Mouse (Mus musculus): Measurements from ENCODE around the gene Dcun1d5.
A peak's percentile ranks its signal among the peaks of the same experiment; 100 is the strongest.
"Not testable (repeated sequence)": the region's sequence is repeated elsewhere in the genome, so short reads cannot be mapped to it uniquely, and the experiment has no call there.

The Dcun1d5 gene

GRCm38 (mm10) chr9:7184172-7184896 is at the start of gene Dcun1d5, which contains the start of gene Dync2h1:
TSS of gene Dcun1d5 (plus strand) at chr9:7184520.
TSS of gene Dync2h1 (minus strand) at chr9:7184446.
- peak; percentile 88 to 90 for DNase-seq (ENCODE audit: low spot score in 2 of 2)

- DNase-seq (ENCODE audit: low spot score in 2 of 2): no peak
These were observed 29.9 kb upstream of the Dcun1d5 start for GRCm38 (mm10) chr9:7154391-7154790.

GRCm38 (mm10) chr9:7158605-7159004 is 25.7 kb upstream of the Dcun1d5 start:
- DNase-seq (ENCODE audit: low spot score in 2 of 2): no peak

- DNase-seq (ENCODE audit: low spot score in 2 of 2): no peak
These were observed 24.6 kb upstream of the Dcun1d5 start for GRCm38 (mm10) chr9:7159718-7160117.

- DNase-seq (ENCODE audit: low spot score in 2 of 2): no peak
These were observed 23.6 kb upstream of the Dcun1d5 start for GRCm38 (mm10) chr9:7160688-7161087.

GRCm38 (mm10) chr9:7167339-7167998 is 16.9 kb upstream of the Dcun1d5 start:
- DNase-seq (ENCODE audit: low spot score in 2 of 2): no peak

- DNase-seq (ENCODE audit: low spot score in 2 of 2): no peak
These were observed 10.6 kb upstream of the Dcun1d5 start for GRCm38 (mm10) chr9:7173756-7174155.

- DNase-seq (ENCODE audit: low spot score in 2 of 2): peak; percentile 74 to 83
These were observed 7.4 kb upstream of the Dcun1d5 start for GRCm38 (mm10) chr9:7176618-7177610.

GRCm38 (mm10) chr9:7184897-7185291 is 574 bp downstream of the Dcun1d5 start:
- no peak for DNase-seq (ENCODE audit: low spot score in 2 of 2)

- DNase-seq (ENCODE audit: low spot score in 2 of 2): not testable (repeated sequence)
These were observed 6.4 kb downstream of the Dcun1d5 start for GRCm38 (mm10) chr9:7190694-7191093.

- no peak for DNase-seq (ENCODE audit: low spot score in 2 of 2)
These were observed 31.9 kb downstream of the Dcun1d5 start for GRCm38 (mm10) chr9:7216240-7216639.

- DNase-seq (ENCODE audit: low spot score in 2 of 2): peak in 1 of 2 experiments; percentile 12
These were observed 36.7 kb downstream of the Dcun1d5 start for GRCm38 (mm10) chr9:7221024-7221423.

- peak in 1 of 2 experiments; percentile 3 for DNase-seq (ENCODE audit: low spot score in 2 of 2)
These were observed 37.1 kb downstream of the Dcun1d5 start for GRCm38 (mm10) chr9:7221460-7221859.

- DNase-seq (ENCODE audit: low spot score in 2 of 2): no peak
These were observed 54.3 kb downstream of the Dcun1d5 start for GRCm38 (mm10) chr9:7238619-7239018.

GRCm38 (mm10) chr9:7239967-7240366 is 55.6 kb downstream of the Dcun1d5 start:
- no peak for DNase-seq (ENCODE audit: low spot score in 2 of 2)

- no peak for DNase-seq (ENCODE audit: low spot score in 2 of 2)
These were observed 68.7 kb downstream of the Dcun1d5 start for GRCm38 (mm10) chr9:7252797-7253654.
